Mouse (Mus musculus): ENCODE measurements at regions not wholly inside any gene's neighbourhood (a gene's known extent, or its start where the extent isn't known, plus 50 kb on each side); places are given as distances from the start of the nearest gene placed in this dataset.

DNA sequence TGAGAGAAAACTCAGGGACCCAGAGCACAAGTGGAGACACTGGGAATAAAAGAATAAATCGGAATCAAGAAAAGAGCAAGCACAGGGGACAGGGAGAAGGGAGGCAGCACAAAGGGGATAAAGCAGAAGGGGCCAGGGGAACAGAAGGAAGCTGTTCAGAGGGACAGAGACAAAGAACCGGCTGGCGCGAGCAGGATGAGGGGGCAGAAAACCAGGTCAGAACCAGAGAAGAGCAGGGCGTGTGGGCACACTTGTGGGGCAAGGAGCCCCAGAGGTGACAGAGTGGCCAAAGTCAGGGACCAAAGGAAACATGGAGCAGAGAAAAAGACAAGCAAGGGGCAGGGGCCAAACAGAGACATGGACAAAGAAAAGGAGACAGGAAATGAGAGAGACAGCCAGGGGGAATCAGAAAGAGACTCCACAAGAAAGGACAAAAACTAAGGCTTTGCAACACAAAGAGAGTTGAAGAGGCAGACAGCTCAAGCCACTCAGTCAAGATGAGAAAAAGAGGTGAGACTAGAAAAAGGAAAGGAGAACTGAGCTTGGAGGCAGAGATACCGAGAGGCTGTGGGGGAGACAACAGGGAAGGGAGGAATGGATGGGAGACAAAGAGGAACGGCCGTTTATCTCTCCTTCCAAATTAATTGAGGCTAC is 59.7 kb upstream of the Pax2 start:
- TF ChIP-seq EP300 (IDR thresholded peaks at IDR 0.05; ENCODE audit: low read depth) (no peak), CTCF (IDR thresholded peaks at IDR 0.05; ENCODE audit: low read depth) (no peak)

All from liver, embryonic 14.5 days (tissue).